Mouse (Mus musculus): ENCODE data around the gene Ptprm.

The Ptprm gene

DNA sequence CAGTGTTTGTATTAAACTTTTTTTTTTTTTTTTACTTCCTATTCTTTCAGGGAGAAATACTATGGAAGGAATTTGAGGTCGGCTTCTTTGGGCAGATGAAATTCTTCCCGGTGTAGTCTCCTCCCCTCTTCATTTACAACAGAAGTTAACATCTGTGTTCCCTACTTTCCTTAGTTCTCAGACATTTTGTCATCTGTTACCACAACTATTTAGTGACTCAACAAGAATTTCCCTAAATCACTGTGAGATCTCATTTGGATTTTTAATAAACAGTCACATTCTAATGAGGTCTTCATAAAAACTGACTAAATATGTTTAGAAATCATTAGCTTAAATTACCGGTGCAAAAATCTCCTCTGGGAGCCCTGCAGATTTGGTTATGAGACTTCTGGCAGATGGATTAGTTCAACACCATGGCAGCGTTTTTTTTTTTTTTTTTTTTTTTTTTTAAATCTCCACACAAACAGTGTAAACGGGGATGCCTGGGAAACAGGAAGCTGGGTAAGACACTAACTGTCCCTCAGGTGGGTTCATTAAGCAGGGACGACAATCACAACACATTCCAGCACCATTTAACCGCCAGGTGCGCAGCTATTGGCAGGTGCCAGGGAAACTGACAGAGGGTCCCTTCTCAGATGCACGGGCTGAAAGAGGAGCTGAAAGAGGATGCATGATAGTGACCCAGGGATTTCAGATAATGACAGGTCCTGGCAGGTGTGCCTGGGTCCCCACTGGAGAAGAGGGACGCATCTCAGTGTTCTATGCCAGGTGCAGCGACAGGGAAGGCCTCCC, 633.9 kb downstream of the Ptprm start:
- DNase-seq (ENCODE audit: low spot score) = no peak

DNA sequence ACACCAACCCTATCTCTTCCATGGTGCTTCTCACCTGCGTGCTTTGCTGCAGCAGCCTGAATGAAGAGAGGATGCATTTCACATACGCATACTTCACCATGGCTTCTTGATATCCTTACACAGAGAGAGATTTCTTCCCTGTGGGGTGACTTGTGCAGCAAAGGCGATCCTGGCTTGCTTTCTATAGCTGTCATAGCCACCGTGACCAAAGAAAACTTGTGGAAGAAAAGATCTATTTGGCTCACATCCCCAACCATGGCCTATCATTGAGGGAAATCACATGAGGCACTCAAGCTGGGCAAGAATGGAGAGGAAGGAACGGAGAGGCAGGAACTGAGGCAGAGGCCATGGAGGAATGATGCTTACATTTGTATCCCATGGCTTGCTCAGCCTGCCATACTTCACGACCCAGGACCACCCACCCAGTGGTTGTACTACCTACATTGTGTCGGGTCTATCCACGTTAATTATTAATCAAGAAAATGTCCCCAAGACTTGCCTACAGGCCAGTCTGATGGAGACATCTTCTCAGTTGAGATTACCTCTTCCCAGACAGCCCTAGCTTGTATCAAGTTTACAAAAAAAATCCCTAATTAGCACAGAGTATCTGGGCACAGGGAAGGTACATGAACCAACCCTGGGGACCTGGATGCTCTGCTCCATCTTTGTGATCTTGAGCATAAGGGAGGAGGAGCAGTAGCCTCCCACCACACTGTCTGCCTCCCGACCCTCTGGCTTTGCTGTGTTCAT, 641.6 kb downstream of the Ptprm start:
- no peak for DNase-seq (ENCODE audit: low spot score)

DNA sequence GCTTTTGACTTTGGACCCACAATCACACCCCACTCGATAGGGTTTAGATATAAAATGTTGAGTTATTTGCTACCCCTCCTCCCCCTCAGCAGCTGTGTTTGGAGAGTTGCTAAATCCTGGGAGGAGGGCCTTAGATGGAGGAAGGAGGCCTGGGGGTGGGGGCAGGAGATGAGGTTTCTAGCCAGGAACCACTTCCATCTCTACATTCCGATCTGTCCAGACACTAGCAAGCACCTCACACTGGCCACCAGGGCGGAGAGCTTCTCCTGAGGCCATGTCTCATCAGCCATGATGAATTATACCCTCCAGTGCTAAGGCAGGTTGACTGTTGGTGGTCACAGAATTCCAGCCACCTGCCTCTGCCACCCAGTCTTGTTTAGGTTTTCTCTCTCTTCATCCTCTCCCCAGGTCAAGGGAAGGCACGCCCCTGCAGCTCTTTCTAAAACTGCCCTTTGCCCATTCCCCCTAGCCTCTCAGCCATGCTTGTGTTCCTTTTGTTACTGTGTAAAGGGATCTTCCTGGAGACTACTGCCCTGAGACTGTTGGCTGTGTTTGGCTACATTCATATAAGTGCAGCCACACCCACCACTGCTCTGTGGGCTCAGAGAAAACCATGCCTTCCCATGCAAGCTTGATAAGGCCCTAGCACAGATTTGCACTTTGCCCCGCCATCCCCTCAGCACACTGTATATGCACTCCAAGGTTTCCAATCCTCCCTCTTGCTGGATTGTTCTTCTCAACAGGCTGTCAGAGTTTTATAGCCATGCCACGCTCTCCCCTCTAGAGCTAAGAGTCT, 642.8 kb downstream of the Ptprm start:
- DNase-seq (ENCODE audit: low spot score) = no peak

DNA sequence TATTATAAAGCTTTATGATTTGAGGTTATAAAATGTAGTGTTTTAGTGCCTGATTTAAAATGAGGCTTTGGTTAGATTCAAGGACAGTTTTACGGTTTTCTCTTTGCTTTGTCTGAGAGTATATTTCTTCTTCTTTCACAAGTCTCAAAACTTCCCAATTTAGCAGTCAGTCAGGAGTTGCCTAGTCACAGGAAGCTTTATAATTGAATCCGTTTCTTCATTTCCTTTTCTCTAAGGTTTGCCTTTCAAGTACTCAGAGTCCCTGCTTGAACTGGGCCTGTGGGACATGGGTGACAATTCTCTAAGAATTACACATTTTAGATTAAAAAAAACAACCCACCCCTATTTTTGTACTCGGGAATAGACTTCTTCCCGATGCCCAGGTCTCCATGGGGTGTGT, 643.7 kb downstream of the Ptprm start:
- no peak for DNase-seq (ENCODE audit: low spot score)

DNA sequence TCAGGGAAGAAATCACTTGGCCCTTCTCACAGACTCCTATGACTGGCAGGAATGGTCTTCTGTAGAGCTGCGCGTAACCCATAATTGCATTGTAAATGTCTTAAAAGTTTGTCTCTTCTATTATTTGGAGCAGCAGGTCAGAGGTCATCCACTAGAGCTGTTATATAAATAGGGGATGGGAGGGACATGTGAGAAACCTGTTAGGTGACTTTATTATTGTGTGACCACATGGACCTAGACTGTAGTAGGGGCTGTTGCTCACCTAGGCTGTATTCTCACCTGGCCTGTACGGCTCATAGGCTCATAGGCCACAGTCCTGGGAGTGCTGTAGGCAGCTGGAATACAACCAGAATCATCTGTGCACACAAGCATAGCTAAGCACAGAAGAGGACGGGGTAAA, 645.5 kb downstream of the Ptprm start:
- no peak for DNase-seq (ENCODE audit: low spot score)

DNA sequence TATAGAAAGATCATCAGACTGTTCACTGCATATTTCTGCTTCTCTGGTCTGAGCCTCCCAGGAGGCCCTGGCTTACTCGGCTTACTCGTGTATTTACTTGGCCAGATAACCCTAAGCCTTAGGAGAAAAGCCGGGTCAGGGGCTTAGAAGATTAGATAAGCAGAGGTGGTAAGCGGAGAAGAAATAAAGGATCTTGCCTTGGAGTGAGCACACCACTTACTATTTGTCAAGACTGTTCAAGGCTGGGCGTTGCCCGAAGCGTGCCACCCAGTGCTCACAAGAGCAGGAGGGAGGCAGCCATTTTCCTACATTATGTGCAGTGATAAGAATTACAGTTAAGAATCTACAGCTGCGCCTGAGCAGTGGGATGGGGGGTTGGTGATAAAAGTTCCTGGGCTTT, 646.6 kb downstream of the Ptprm start:
- DNase-seq (ENCODE audit: low spot score) = no peak

DNA sequence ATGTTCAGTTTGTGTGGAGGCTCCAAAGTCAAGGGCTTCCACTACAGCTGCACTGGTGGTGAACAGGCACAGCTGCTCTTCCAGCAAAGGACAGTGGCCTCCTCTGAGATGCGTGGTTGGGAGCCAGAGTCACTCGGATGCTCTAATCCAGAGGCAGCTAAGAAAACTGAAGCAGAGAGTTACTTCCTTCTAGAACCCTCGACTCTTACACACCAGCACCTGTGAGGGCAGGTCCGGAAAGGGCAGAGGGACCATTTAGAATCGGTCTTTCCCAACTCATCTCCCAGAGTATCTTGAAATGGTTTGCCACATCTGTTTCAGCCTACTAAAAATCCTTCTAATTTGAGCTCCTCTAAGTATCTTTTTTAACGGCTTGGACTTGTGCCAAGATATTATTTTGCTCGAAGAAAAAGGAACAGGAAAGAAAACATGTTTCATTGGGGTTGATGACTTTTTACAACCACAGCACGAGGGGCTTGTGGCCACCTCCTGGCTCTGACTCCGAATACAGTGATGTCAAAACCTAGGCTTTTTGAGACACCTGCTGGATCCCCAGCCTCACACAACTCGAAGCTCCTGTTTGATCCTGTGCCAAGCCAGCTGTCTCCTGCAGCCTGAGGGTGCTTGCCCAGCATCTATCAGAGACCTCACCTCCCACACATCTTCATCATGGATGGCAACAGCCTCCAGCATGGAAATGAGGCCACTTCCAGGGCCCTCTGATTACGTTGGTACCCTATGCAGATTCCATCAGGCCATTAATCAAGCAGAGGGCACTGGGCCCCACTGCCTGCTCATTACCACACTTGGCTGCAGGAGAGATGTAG, 652.7 kb downstream of the Ptprm start:
- DNase-seq (ENCODE audit: low spot score) = no peak

DNA sequence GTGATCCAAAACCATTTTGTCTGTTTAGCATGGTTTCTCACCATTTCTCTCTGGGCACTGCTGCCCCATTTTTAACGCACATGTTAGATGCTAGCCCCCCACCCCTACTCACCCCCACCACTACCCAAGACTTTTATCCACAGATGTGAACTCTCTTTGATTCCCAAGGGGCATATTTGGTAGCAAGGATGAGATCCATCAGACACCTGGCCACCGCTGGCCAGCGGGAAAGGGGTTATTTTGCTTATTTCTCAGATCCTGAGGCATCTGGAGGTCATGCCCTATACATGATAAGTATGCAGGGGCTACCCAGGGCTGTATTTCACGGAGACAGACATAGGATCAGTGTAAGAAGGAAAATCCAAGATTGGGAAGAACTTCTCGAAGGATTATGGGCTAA, 654.4 kb downstream of the Ptprm start:
- DNase-seq (ENCODE audit: low spot score) = no peak

DNA sequence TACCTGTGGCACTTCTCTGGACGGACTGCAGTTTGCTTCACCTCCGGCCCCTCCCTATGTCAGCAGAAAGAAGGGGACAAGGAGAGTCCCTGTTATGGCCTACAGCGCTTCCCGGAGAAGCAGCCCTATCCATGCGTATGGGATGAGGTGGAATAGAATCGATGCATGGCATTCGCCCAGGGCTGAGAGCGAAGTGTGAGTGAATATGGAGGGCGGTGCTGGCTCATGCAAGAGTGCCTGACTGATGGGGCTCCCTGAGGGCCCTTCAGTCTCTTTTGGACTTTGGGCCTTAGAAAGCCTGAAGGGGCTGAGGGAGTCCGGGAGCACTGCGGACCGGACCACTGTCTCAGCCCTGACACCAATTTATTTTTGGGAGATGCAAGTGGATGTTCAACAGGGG, 656.6 kb downstream of the Ptprm start:
- DNase-seq (ENCODE audit: low spot score) = no peak

DNA sequence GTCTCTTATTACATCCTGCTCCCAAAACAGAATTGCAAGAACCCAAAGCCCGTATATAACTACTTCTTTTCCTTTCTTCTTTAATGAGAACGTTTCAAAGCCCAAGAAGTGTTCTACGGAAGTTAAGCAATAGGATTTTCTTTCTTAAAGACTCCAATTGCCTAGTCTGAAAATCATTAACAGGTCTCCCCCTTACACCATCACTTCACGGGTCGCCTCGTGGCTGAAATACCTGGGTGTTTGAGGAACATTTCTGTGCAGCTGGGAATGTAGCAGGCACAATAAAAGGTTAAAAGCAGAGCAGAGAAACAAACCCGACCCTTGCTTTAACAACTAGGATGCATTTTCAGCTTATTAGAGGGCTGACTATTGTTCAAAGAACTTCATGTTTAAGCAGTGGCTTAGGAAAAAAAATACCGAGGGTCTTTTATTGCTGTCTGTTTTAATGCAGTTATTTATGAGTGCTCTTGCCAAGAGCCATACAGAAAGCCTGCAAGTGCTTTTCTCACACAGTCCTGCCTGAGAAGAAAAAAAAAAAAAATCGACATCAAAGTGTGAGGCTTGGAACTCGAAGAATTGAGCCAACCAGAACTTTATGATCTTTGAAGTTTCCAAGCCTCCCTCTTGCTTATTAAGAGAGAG, 657.6 kb downstream of the Ptprm start:
- DNase-seq (ENCODE audit: low spot score) = no peak

DNA sequence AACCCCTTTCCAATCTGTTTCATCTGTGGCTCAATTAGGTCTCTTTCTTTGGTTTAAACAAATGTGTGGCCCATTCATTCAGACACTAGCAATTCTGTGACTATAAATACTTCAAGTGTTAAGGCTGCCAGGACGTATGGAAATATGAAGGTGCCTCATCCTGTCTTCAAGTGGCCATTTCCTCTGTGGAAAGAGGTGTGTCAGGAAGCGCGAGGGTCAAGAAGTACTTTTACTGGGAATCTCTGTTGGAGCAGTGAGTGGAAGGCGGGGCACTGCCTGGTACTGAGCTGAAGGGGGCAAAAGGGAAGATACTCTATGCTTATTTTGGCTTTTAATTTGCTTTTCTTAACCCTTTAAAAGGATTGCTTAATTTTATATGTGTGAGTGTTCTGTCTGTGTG, 659.9 kb downstream of the Ptprm start:
- no peak for DNase-seq (ENCODE audit: low spot score)

DNA sequence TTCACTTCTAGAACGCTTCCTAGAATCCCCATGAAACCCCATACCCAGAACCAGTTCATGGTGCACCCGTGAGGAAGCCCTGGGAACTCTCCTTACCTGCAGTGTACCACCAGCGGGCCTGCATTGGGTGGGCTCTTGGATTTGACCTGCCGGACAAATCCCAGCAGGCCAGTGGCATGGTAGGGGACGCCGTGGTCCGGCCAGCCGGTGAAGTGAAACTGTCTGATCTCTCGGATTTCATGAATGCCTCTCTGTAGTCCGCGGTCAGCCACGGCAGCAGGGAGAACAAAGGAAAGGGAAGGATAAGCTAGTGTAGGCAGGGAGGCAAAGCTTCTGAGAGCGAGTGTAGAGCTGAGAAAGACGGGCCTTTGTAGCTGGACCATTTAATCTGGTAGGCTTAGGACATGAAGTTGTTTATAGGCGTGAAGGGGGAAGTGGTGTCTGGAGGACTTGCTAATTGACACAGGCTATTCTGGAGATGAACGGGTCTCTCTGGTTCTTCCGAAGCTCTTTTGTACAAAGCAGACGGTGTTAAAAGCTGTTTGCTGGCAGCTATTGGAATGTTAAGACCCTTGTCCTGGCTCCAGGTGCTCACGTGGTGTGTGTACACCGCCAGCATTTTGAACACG, 660.5 kb downstream of the Ptprm start:
- DNase-seq (ENCODE audit: low spot score) = no peak

DNA sequence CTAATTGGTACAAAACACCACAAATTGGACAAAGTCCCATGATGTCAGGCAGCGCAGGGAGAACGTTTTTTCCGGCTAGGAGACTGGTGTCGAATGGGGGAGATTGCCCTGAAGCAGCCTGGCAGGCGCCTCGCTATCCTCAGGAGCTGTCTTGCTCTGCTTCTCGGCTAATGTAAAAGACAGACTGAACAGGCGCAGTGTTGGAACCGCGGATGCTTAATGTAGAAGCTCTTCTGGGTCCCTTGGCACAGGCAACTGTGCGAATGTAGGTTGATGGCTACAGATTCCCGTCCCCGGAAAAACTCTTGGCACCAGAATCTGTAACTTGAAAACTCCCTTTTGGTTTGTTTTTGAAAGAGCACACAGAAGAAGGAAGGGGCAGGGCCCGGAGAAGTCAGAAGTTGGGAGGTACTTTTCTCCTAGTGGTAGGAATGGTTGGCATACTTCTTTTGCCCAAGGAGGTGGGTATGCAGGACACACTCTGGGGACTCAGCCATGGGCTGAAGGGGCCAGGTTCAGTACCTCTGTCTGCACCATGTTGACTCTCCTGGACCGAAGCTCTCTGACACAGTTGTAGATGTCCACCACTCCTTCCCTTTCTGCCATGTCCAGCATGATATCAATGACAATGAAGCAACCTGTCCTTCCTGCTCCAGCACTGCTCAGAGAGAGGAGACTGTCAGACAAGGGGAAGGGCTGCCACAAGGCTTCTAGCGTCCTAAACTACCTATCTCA, 661.1 kb downstream of the Ptprm start:
- no peak for DNase-seq (ENCODE audit: low spot score)

DNA sequence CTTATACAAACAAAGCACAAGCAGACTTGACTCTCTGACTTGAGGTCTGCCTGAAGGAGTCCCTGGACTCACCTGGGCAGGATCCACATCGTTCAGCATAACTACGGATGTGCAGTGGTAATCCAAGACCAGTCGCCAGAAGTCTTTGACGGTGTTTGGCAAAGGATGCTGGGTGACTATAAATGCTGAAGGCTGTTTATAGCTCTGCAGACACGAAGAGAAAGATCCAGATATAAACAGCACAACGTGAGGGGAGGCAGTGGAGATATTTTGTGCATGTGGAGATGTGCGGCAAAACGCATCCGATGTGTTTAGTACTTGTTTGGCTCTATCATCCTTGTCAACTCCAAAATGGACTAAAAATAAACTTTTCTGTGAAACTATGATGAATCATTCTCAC, 666.1 kb downstream of the Ptprm start:
- DNase-seq (ENCODE audit: low spot score) = no peak

DNA sequence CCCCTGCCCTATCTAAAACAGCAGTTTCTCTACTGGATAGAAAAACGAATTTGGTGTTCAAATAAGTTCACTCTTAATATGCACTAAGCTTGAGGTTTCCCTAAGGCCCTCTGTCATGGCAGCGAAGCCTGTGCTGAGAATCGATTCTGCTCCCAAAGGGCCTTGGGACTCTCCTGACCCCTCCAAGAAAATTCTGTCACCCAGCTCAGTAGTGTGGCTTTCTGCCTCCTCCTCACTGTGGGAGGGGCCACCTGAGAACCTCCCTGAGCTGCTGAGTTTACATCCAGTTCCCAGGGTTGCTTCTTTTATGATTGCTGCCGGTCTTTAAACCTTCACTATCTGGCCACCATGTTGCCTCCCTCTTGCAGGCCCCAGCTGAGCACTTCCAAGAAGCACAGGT, 666.7 kb downstream of the Ptprm start:
- no peak for DNase-seq (ENCODE audit: low spot score)

DNA sequence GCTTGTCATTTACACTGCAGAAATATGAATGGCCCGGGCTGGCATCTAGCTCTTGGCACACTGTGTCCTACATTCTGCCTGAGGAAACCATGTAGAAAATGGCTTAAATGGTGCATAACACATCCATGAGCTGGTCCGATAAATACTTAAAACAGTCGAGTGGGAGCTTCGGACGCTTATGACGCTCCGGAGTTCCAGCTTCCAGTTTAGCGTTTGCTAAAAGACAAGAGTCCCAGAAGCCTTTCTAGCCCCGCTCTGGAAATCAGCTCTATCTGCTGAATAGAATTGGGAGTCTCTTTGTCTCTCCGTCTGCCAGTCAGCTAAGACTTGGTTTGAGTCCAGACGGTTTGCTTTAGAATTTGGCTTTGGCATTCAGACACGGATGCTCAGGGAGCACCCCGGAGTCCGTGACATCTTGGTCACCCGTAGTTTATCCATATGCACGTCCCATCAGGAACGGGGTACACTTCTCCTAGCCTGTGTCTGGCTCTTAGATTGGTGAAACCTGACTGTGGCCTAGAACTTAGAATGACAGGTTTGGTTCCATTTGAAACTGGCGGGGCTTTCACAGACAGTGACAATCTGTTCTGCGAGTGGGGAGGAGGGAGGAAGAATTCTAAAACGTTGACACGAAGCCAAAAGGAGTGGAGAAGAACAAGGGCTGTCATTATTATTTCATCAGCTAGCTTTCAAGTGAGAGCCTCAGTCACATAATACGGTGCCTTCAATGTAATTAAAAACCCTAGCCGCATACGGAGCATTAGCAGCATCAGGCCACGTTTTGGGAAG, 667.4 kb downstream of the Ptprm start:
- no peak for DNase-seq (ENCODE audit: low spot score)

DNA sequence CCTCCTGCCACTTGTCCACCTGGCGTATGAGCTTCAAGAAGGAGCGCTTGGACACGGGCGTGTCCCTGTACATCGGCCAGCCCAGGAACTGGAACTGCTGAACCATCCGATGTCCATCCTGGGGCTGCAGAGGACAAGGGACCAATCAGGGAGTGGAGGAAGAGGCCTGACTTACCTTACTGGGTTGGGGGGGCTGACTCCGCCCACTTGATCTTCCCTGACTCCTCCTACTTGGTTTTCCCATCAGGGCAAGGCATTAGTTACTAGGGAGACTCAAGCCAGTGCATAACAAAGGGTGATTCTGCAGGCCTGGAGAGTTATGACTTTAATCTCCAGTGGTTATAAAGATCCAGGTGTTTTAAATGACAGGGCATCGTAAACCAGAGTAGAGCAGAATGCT, 670.8 kb downstream of the Ptprm start:
- DNase-seq (ENCODE audit: low spot score) = no peak

DNA sequence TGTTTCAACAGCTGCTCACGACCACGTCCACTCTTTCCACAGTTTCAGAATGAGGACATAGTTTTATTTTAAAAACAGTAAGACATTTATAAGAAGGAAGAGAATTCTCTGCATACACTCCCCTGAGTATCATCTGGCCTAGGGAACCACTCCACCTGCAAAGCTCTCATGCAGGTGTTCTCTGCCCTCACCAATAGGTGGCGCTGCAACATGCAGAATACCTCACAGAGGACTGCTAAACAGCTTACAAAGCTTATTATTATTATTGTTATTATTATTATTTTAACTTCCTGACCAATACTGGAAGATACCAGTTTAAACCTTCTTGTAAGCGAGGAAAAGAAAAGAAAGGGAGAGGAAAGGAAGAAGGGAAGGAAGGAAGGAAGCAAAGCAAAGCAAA, 673.6 kb downstream of the Ptprm start:
- no peak for DNase-seq (ENCODE audit: low spot score)

DNA sequence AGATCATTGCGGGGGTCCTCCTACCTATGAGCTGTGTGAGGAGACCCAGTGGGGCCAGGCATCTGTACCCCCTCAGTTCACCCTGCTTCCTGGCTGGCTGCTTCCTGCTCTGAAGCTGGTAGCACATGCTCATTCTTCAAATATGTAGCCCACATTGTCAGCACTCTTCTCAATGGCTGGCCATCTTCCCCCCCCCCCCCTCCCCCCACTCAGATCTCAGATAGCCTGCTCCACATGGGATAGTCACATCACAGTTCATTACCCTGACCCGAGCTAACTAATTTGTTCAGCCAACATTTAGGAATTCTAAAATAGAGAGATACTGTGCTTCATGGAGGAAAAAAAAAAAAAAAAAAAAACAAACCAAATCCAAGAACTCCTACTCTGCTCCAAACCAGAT, 679.6 kb downstream of the Ptprm start:
- no peak for DNase-seq (ENCODE audit: low spot score)
